8 mouse cellular contexts compared by ENCODE assay signal in genomic region chr13:119754635-119755020, GRCm38 (mm10). TPM values are rescaled to one million over a fixed set of nuclear protein-coding genes. Genes with fewer than 3 reads are reported as not detected.
A peak's percentile ranks its signal among the peaks of the same experiment; 100 is the strongest.
DNase-seq lines count a peak whose midpoint lies in the region; ATAC-seq lines count a peak whose summit lies in the region.

No protein-coding gene starts in this region.

- H3K4me1 ChIP-seq in liver, embryonic 12.5 days: peaks cover 12% of the 10 kb centered on the region; the same call in 1 of the 2 replicates
- H3K4me1 ChIP-seq in stomach, embryonic 16.5 days (ENCODE audit: control insufficient read depth, insufficient read depth, low read length): peaks cover 11% of the 10 kb centered on the region

- whole genome bisulfite sequencing in liver, embryonic 12.5 days (ENCODE audit: insufficient replicate concordance): 24% methylated on average over 3 of the region's 3 CpGs
- WGBS in stomach, embryonic 16.5 days: 37% methylated on average over 3 of the region's 3 CpGs

- peaks cover 33% of the 10 kb centered on the region for H3K27me3 ChIP-seq in liver, embryonic 12.5 days (replicated peaks)
- H3K27me3 ChIP-seq in stomach, embryonic 16.5 days (ENCODE audit: control insufficient read depth, insufficient read depth, low read length): no peaks in the 10 kb centered on the region

- H3K9ac ChIP-seq in liver, embryonic 12.5 days: no peak overlapping the region
- no peak overlapping the region for H3K9ac ChIP-seq in stomach, embryonic 16.5 days (ENCODE audit: low read length)

- no peak overlapping the region for H3K4me3 ChIP-seq in liver, embryonic 12.5 days
- no peak overlapping the region for H3K4me3 ChIP-seq in stomach, embryonic 16.5 days (replicated peaks; ENCODE audit: low read length)

- DNase-seq in adrenal gland, adult 2 months: peak; percentile 14
- DNase-seq in adrenal gland, adult 8-10 months: no peak
- DNase-seq in right cerebral cortex, adult 18-20 months: peak; percentile 40
- no peak for DNase-seq in right cerebral cortex, adult 2 months (ENCODE audit: low spot score in 2 of 2)
- no peak for DNase-seq in kidney, postnatal 14 days
- DNase-seq in spleen, adult 18-20 months: no peak

- H3K9me3 ChIP-seq in liver, embryonic 12.5 days (replicated peaks): no peaks in the 10 kb centered on the region
- H3K9me3 ChIP-seq in stomach, embryonic 16.5 days (replicated peaks; ENCODE audit: control insufficient read depth, low read length): no peaks in the 10 kb centered on the region

- H3K4me2 ChIP-seq in liver, embryonic 12.5 days: peak overlapping the region; percentile 72; the same call in 1 of the 2 replicates
- H3K4me2 ChIP-seq in stomach, embryonic 16.5 days (ENCODE audit: low read depth, low read length): peak overlapping the region; percentile 96

- H3K27ac ChIP-seq in liver, embryonic 12.5 days: no peak overlapping the region
- H3K27ac ChIP-seq in stomach, embryonic 16.5 days (ENCODE audit: low read length): no peak overlapping the region

- no peak for ATAC-seq in liver, embryonic 12.5 days
- ATAC-seq in stomach, embryonic 16.5 days (ENCODE audit: insufficient read depth, low FRiP score): no peak

- no peaks in the 10 kb centered on the region for H3K36me3 ChIP-seq in liver, embryonic 12.5 days
- no peaks in the 10 kb centered on the region for H3K36me3 ChIP-seq in stomach, embryonic 16.5 days (ENCODE audit: control insufficient read depth, insufficient read depth, low read length)

RNA-seq across cellular contexts. Expression of gene Nim1k, which starts 1.1 kb away (rescaled TPM):
- 1 to 10 TPM; 1.8 to 2.4 TPM for total RNA-seq in adrenal gland, adult 2 months (2021)
- 2.1 and 2.7 TPM in 2 replicates for polyA plus RNA-seq in adrenal gland, adult 2 months (2012; rRNA removed)
- total RNA-seq in adrenal gland, adult 8-10 months (2022): 1 to 10 TPM; 2.4 to 2.7 (median 2.4) TPM
- 0.07 and 0.23 TPM in 2 replicates for polyA plus RNA-seq in liver, embryonic 12.5 days (2016; fragmentation: Nextera tagmentation; extraction: Ambion mirVana)
- 0.75 and 0.77 TPM in 2 replicates for polyA plus RNA-seq in stomach, embryonic 16.5 days (2015; fragmentation: Nextera tagmentation; extraction: Ambion mirVana)

RNA-seq across cellular contexts. Expression of gene Zfp131, which starts 36.1 kb away (rescaled TPM):
- 10 to 100 TPM; 30.3 to 39.3 TPM for total RNA-seq in adrenal gland, adult 2 months (2021)
- 24.7 and 27.3 TPM in 2 replicates for polyA plus RNA-seq in adrenal gland, adult 2 months (2012; rRNA removed)
- total RNA-seq in adrenal gland, adult 8-10 months (2022): 10 to 100 TPM; 30.8 to 39.5 (median 34.5) TPM
- 25.5 and 28.4 TPM in 2 replicates for polyA plus RNA-seq in liver, embryonic 12.5 days (2016; fragmentation: Nextera tagmentation; extraction: Ambion mirVana)
- polyA plus RNA-seq in stomach, embryonic 16.5 days (2015; fragmentation: Nextera tagmentation; extraction: Ambion mirVana): 22.9 and 30.2 TPM in 2 replicates

Comparison
In these comparisons a context has a peak if more than half of its experiments do, and no peak if none do; other contexts are left out.
1. DNase-seq: peak in adrenal gland, adult 2 months (single experiment) and right cerebral cortex, adult 18-20 months (single experiment); none in adrenal gland, adult 8-10 months (single experiment), right cerebral cortex, adult 2 months (0 of 2), kidney, postnatal 14 days (single experiment) and spleen, adult 18-20 months (0 of 2).